Mouse (Mus musculus): ENCODE data around the gene Gm9936. TPM values are rescaled to one million over a fixed set of nuclear protein-coding genes. Genes with fewer than 3 reads are reported as not detected.

The Gm9936 gene
- polyA plus RNA-seq, 1 experiment from 2014 or later, result 0.15 TPM

- H3K4me3 ChIP-seq, result no peak overlapping the region
- DNase-seq (ENCODE audit: extremely low spot score, low spot score), result no peak
- WGBS, result 52% methylated on average over 9 of the region's 9 CpGs
- no peaks in the 10 kb centered on the region for H3K9me3 ChIP-seq
- H3K36me3 ChIP-seq (replicated peaks), result peaks cover 99% of the 10 kb centered on the region
- peaks cover 43% of the 10 kb centered on the region for H3K4me1 ChIP-seq
- H3K27me3 ChIP-seq (ENCODE audit: poor library complexity, severe bottlenecking), result no peaks in the 10 kb centered on the region
- peak overlapping the region; percentile 35; the same call in 1 of the 2 replicates for H3K27ac ChIP-seq
These were observed 51.4 kb downstream of the Gm9936 start for GRCm38 (mm10) chr5:114807063-114807462.

GRCm38 (mm10) chr5:114806636-114807035, 51.8 kb downstream of the Gm9936 start:
- 0 out of 2 replicates have a peak overlapping the region, but pooled peaks have one; percentile 35 for H3K27ac ChIP-seq
- H3K36me3 ChIP-seq (replicated peaks), result peaks cover 100% of the 10 kb centered on the region
- H3K4me3 ChIP-seq, result no peak overlapping the region
- no peak for DNase-seq (ENCODE audit: extremely low spot score, low spot score)
- H3K27me3 ChIP-seq (ENCODE audit: poor library complexity, severe bottlenecking), result no peaks in the 10 kb centered on the region
- H3K4me1 ChIP-seq, result peaks cover 44% of the 10 kb centered on the region
- 89% methylated on average over 8 of the region's 8 CpGs for WGBS
- H3K9me3 ChIP-seq, result no peaks in the 10 kb centered on the region

Small RNA genes lying within 50 kb of the gene (microRNA-seq; reads per million reads assigned to microRNA genes)
- gene Mir6240, result 27.5 reads per million, percentile 34 among the genes with 10 or more reads in this experiment

Other genes starting within 250 kb of the Gm9936 start
- gene Trpv4, start 200.3 kb downstream of the Gm9936 start, polyA plus RNA-seq (2016; fragmentation: Nextera tagmentation; extraction: Ambion mirVana), result 0.17 and 0.31 TPM in 2 replicates
- gene Gltp, start 167.7 kb downstream of the Gm9936 start, polyA plus RNA-seq (2016; fragmentation: Nextera tagmentation; extraction: Ambion mirVana), result 86.9 and 88.8 TPM in 2 replicates
- 20.9 and 22.6 TPM in 2 replicates for gene Tchp, start 150.9 kb downstream of the Gm9936 start, polyA plus RNA-seq (2016; fragmentation: Nextera tagmentation; extraction: Ambion mirVana)
- 38.3 and 39.5 TPM in 2 replicates for gene Ankrd13a, start 84.0 kb downstream of the Gm9936 start, polyA plus RNA-seq (2016; fragmentation: Nextera tagmentation; extraction: Ambion mirVana)
- 33.1 and 34.2 TPM in 2 replicates for gene Git2, start 83.2 kb downstream of the Gm9936 start, polyA plus RNA-seq (2016; fragmentation: Nextera tagmentation; extraction: Ambion mirVana)
- 118 and 119 TPM in 2 replicates for gene 1500011B03Rik, start 35.2 kb downstream of the Gm9936 start, polyA plus RNA-seq (2016; fragmentation: Nextera tagmentation; extraction: Ambion mirVana)
- gene 4930519G04Rik, start 5.0 kb downstream of the Gm9936 start, polyA plus RNA-seq (2016; fragmentation: Nextera tagmentation; extraction: Ambion mirVana), result not detected in 2 replicates
- gene Oasl2, start 38.3 kb upstream of the Gm9936 start, polyA plus RNA-seq (2016; fragmentation: Nextera tagmentation; extraction: Ambion mirVana), result 0.34 and 0.45 TPM in 2 replicates
- gene Oasl1, start 64.6 kb upstream of the Gm9936 start, polyA plus RNA-seq (2016; fragmentation: Nextera tagmentation; extraction: Ambion mirVana), result not detected in 2 replicates
- 41.5 and 43.3 TPM in 2 replicates for gene 2210016L21Rik, start 83.5 kb upstream of the Gm9936 start, polyA plus RNA-seq (2016; fragmentation: Nextera tagmentation; extraction: Ambion mirVana)
- not detected in 2 replicates for gene Hnf1a, start 112.4 kb upstream of the Gm9936 start, polyA plus RNA-seq (2016; fragmentation: Nextera tagmentation; extraction: Ambion mirVana)
- 11.8 and 13.3 TPM in 2 replicates for gene Sppl3, start 152.5 kb upstream of the Gm9936 start, polyA plus RNA-seq (2016; fragmentation: Nextera tagmentation; extraction: Ambion mirVana)
- 18.3 and 22.9 TPM in 2 replicates for gene Gm10401, start 239.6 kb upstream of the Gm9936 start, polyA plus RNA-seq (2016; fragmentation: Nextera tagmentation; extraction: Ambion mirVana)